Mouse (Mus musculus) layer of hippocampus, adult 11-12 months (tissue): ENCODE results near the gene Il1r2.

Experiments used
- DNase-seq: peaks from one replicate; pipeline ENCODE4 v3.0.0; 2022; ENCODE audit warnings: low spot score

Il1r2 gene

GRCm38 (mm10) chr1:40061359-40061758 lies 12.5 kb upstream of the Il1r2 start:
- DNase-seq, result no peak

GRCm38 (mm10) chr1:40063409-40063808 lies 10.5 kb upstream of the Il1r2 start:
- no peak for DNase-seq

GRCm38 (mm10) chr1:40064508-40064907 lies 9.4 kb upstream of the Il1r2 start:
- DNase-seq, result no peak

GRCm38 (mm10) chr1:40072558-40072957 lies 1.3 kb upstream of the Il1r2 start:
- no peak for DNase-seq

- no peak for DNase-seq
Observed at GRCm38 (mm10) chr1:40077328-40077727, 3.4 kb downstream of the Il1r2 start.

- DNase-seq, result no peak
Observed at GRCm38 (mm10) chr1:40081041-40081440, 7.2 kb downstream of the Il1r2 start.

GRCm38 (mm10) chr1:40084386-40084785 lies 10.5 kb downstream of the Il1r2 start:
- peak; percentile 20 for DNase-seq

- DNase-seq, result peak; percentile 84
Observed at GRCm38 (mm10) chr1:40085403-40086182, 11.7 kb downstream of the Il1r2 start.

GRCm38 (mm10) chr1:40091160-40091559 lies 17.3 kb downstream of the Il1r2 start:
- DNase-seq, result no peak

GRCm38 (mm10) chr1:40092541-40092940 lies 18.7 kb downstream of the Il1r2 start:
- peak; percentile 22 for DNase-seq

- DNase-seq, result no peak
Observed at GRCm38 (mm10) chr1:40094601-40095304, 20.9 kb downstream of the Il1r2 start.

- no peak for DNase-seq
Observed at GRCm38 (mm10) chr1:40095585-40095984, 21.7 kb downstream of the Il1r2 start.

- DNase-seq, result no peak
Observed at GRCm38 (mm10) chr1:40106306-40106705, 32.4 kb downstream of the Il1r2 start.

GRCm38 (mm10) chr1:40106719-40107118 lies 32.8 kb downstream of the Il1r2 start:
- DNase-seq, result no peak

- no peak for DNase-seq
Observed at GRCm38 (mm10) chr1:40107971-40108749, 34.3 kb downstream of the Il1r2 start.

- DNase-seq, result no peak
Observed at GRCm38 (mm10) chr1:40109736-40110135, 35.9 kb downstream of the Il1r2 start.

- DNase-seq, result peak; percentile 69
Observed at GRCm38 (mm10) chr1:40115271-40115670, 41.4 kb downstream of the Il1r2 start.

- DNase-seq, result peak; percentile 88
Observed at GRCm38 (mm10) chr1:40116422-40116821, 42.5 kb downstream of the Il1r2 start.

GRCm38 (mm10) chr1:40117565-40117964 lies 43.7 kb downstream of the Il1r2 start:
- DNase-seq, result no peak

GRCm38 (mm10) chr1:40124237-40124636 lies 50.4 kb downstream of the Il1r2 start:
- no peak for DNase-seq

GRCm38 (mm10) chr1:40128481-40128880 lies 54.6 kb downstream of the Il1r2 start:
- no peak for DNase-seq

- no peak for DNase-seq
Observed at GRCm38 (mm10) chr1:40129321-40129720, 55.4 kb downstream of the Il1r2 start.

- DNase-seq, result no peak
Observed at GRCm38 (mm10) chr1:40131631-40132030, 57.8 kb downstream of the Il1r2 start.
